Mouse (Mus musculus): ENCODE results near the gene Mtmr4. TPM values are rescaled to one million over a fixed set of nuclear protein-coding genes. Genes with fewer than 3 reads are reported as not detected.

Gene Mtmr4
- polyA plus RNA-seq, 1 experiment from 2014 or later: 40.3 TPM

- peak overlapping the region; percentile 82 for H3K9ac ChIP-seq (ENCODE audit: low read depth, low read length)
- peak overlapping the region; percentile 83 for H3K27ac ChIP-seq (ENCODE audit: low read depth, low read length)
- H3K4me3 ChIP-seq (ENCODE audit: low read length): peak overlapping the region; percentile 70
- H3K9me3 ChIP-seq (ENCODE audit: control insufficient read depth, low read length): no peaks in the 10 kb centered on the region
- H3K4me2 ChIP-seq (ENCODE audit: low read length): peak overlapping the region; percentile 96
- ATAC-seq: no peak
- peaks cover 4% of the 10 kb centered on the region; the same call in 1 of the 2 replicates for H3K36me3 ChIP-seq (ENCODE audit: control insufficient read depth, insufficient read depth, low read length)
- under 1% methylated on average over 15 of the region's 15 CpGs for WGBS
- no peaks in the 10 kb centered on the region for H3K27me3 ChIP-seq (replicated peaks; ENCODE audit: control insufficient read depth, insufficient read depth, low read length)
- H3K4me1 ChIP-seq (ENCODE audit: control insufficient read depth, insufficient read depth, low read depth, low read length): peaks cover 44% of the 10 kb centered on the region
Measured at GRCm38 (mm10) chr11:87592354-87592695, 363 bp downstream of the Mtmr4 start.

DNA sequence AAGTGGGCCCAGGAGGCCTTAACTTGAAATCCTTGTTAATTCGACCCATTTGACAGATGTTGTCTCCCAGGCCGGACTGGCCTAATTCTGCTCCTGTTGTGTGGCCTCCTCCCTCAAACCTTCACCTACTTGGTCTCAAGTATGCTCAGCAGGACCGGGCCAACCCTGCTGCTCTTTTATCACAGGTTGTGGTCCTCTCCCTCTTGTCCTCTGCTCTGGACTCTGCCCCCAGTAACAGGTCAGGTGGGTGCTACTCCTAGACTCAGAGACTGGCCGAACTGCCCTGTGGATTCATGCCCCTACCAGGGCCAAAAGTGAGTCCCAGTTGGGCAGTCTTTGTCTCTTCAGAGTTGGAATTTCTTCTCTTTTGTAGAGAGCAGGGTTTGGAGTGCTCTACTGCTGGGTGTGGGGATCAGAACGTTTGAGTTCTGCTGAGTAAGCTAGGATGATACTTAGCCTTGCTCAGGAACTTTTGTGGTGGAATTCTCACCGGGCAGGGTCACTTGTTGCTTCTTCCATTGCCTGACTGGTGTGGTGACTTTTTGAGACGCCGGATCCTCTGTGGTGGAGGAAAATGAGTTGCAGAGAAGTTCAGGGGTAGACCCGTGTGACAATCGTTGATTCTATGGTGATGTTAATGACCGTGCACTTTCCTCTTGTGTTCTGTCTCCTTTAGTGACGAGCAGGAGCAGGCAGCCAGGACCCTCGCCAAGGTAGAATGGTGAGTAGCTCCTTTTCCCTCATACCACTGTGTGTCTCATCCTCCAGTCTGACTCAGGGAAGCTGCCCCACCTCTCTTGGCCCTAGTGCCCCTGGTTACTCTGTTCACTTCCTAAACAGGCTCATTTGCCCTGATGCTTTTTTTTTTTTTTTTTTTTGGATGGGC lies 994 bp downstream of the Mtmr4 start:
- peak overlapping the region; percentile 96 for H3K4me2 ChIP-seq (ENCODE audit: low read length)
- H3K4me1 ChIP-seq (ENCODE audit: control insufficient read depth, insufficient read depth, low read depth, low read length): peaks cover 45% of the 10 kb centered on the region
- peaks cover 10% of the 10 kb centered on the region for H3K36me3 ChIP-seq (ENCODE audit: control insufficient read depth, insufficient read depth, low read length)
- WGBS: 27% methylated on average over 13 of the region's 13 CpGs
- peak overlapping the region; percentile 83 for H3K27ac ChIP-seq (ENCODE audit: low read depth, low read length)
- peak overlapping the region; percentile 82 for H3K9ac ChIP-seq (ENCODE audit: low read depth, low read length)
- peak overlapping the region; percentile 70 for H3K4me3 ChIP-seq (ENCODE audit: low read length)
- no peak for ATAC-seq
- no peaks in the 10 kb centered on the region for H3K9me3 ChIP-seq (ENCODE audit: control insufficient read depth, low read length)
- H3K27me3 ChIP-seq (replicated peaks; ENCODE audit: control insufficient read depth, insufficient read depth, low read length): no peaks in the 10 kb centered on the region

DNA sequence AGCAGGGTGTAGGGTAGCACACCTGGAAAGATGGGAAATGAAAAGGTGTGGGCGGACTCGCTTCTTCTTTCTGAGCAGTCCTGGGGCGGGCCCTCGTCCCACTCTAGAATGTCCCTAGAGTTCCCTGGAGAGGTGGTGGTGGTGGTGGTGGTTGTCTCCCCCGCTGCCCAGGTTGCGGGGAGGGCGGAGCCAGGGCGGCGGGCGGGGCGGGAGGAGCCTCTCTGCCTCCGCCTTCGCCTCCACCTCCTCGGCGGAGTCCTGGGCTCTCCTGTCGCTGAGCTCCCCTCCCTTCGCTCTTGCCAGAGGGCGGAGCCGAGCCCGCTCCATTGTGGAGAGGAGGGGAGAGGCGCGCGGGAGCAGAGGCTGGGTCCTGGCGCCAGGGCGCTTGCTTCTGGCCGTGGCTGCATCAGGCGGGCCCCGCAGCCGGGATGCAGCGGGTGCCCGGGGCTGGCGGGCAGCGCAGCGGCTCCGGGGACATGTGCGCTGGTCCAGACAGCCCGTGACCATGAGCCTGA lies 3.4 kb downstream of the Mtmr4 start:
- Histone ChIP-seq H3K4me2 (ENCODE audit: low read length) (peak overlapping the region; percentile 88), H3K4me3 (ENCODE audit: low read length) (peak overlapping the region; percentile 76), H3K27ac (ENCODE audit: low read depth, low read length) (peak overlapping the region; percentile 84), H3K27me3 (replicated peaks; ENCODE audit: control insufficient read depth, insufficient read depth, low read length) (no peaks in the 10 kb centered on the region), H3K9ac (ENCODE audit: low read depth, low read length) (peak overlapping the region; percentile 90), H3K4me1 (ENCODE audit: control insufficient read depth, insufficient read depth, low read depth, low read length) (peaks cover 38% of the 10 kb centered on the region), H3K36me3 (ENCODE audit: control insufficient read depth, insufficient read depth, low read length) (peaks cover 33% of the 10 kb centered on the region), H3K9me3 (ENCODE audit: control insufficient read depth, low read length) (no peaks in the 10 kb centered on the region)
- peak; percentile 66 for ATAC-seq
- WGBS: 2% methylated on average over 22 of the region's 37 CpGs

GRCm38 (mm10) chr11:87595976-87596375 lies 4.0 kb downstream of the Mtmr4 start:
- ATAC-seq: no peak
- no peaks in the 10 kb centered on the region for H3K9me3 ChIP-seq (ENCODE audit: control insufficient read depth, low read length)
- H3K4me1 ChIP-seq (ENCODE audit: control insufficient read depth, insufficient read depth, low read depth, low read length): peaks cover 33% of the 10 kb centered on the region
- WGBS: 4% methylated on average over 7 of the region's 7 CpGs
- peaks cover 39% of the 10 kb centered on the region for H3K36me3 ChIP-seq (ENCODE audit: control insufficient read depth, insufficient read depth, low read length)
- H3K4me2 ChIP-seq (ENCODE audit: low read length): peak overlapping the region; percentile 88
- peak overlapping the region; percentile 90 for H3K9ac ChIP-seq (ENCODE audit: low read depth, low read length)
- no peaks in the 10 kb centered on the region for H3K27me3 ChIP-seq (replicated peaks; ENCODE audit: control insufficient read depth, insufficient read depth, low read length)
- H3K27ac ChIP-seq (ENCODE audit: low read depth, low read length): peak overlapping the region; percentile 84
- H3K4me3 ChIP-seq (ENCODE audit: low read length): peak overlapping the region; percentile 76

DNA sequence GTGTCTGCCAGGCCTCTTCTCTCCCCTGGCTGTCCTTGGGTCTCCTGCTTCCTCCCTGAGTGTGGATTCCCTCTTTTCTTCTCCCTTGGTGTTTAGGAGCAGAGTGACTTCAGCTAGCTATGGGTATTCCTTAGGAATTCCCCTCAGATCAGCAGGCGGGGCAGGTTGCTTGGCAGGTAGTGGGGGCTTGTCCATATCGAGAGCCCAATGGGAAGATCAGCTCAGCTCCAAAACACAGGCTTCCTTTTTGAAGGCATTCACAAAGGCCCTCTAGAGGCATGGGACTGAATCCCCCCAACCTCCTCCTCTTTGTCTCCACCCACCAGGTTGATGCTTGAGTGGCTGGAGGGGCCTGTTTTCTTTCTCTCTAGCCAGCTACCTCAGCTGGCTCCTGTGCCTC lies 4.5 kb downstream of the Mtmr4 start:
- H3K4me3 ChIP-seq (ENCODE audit: low read length): peak overlapping the region; percentile 76
- peaks cover 33% of the 10 kb centered on the region for H3K4me1 ChIP-seq (ENCODE audit: control insufficient read depth, insufficient read depth, low read depth, low read length)
- H3K27me3 ChIP-seq (replicated peaks; ENCODE audit: control insufficient read depth, insufficient read depth, low read length): no peaks in the 10 kb centered on the region
- WGBS: 17% methylated on average over 2 of the region's 2 CpGs
- H3K9ac ChIP-seq (ENCODE audit: low read depth, low read length): peak overlapping the region; percentile 90
- no peak for ATAC-seq
- H3K9me3 ChIP-seq (ENCODE audit: control insufficient read depth, low read length): no peaks in the 10 kb centered on the region
- H3K36me3 ChIP-seq (ENCODE audit: control insufficient read depth, insufficient read depth, low read length): peaks cover 44% of the 10 kb centered on the region
- H3K27ac ChIP-seq (ENCODE audit: low read depth, low read length): peak overlapping the region; percentile 84
- peak overlapping the region; percentile 88 for H3K4me2 ChIP-seq (ENCODE audit: low read length)

- no peaks in the 10 kb centered on the region for H3K9me3 ChIP-seq (ENCODE audit: control insufficient read depth, low read length)
- ATAC-seq: no peak
- H3K27me3 ChIP-seq (replicated peaks; ENCODE audit: control insufficient read depth, insufficient read depth, low read length): no peaks in the 10 kb centered on the region
- H3K4me1 ChIP-seq (ENCODE audit: control insufficient read depth, insufficient read depth, low read depth, low read length): peaks cover 33% of the 10 kb centered on the region
- H3K36me3 ChIP-seq (ENCODE audit: control insufficient read depth, insufficient read depth, low read length): peaks cover 50% of the 10 kb centered on the region
- peak overlapping the region; percentile 76 for H3K4me3 ChIP-seq (ENCODE audit: low read length)
- peak overlapping the region; percentile 90 for H3K9ac ChIP-seq (ENCODE audit: low read depth, low read length)
- peak overlapping the region; percentile 88 for H3K4me2 ChIP-seq (ENCODE audit: low read length)
- H3K27ac ChIP-seq (ENCODE audit: low read depth, low read length): peak overlapping the region; percentile 84; the same call in 1 of the 2 replicates
Measured at GRCm38 (mm10) chr11:87597061-87597460, 5.1 kb downstream of the Mtmr4 start.

DNA sequence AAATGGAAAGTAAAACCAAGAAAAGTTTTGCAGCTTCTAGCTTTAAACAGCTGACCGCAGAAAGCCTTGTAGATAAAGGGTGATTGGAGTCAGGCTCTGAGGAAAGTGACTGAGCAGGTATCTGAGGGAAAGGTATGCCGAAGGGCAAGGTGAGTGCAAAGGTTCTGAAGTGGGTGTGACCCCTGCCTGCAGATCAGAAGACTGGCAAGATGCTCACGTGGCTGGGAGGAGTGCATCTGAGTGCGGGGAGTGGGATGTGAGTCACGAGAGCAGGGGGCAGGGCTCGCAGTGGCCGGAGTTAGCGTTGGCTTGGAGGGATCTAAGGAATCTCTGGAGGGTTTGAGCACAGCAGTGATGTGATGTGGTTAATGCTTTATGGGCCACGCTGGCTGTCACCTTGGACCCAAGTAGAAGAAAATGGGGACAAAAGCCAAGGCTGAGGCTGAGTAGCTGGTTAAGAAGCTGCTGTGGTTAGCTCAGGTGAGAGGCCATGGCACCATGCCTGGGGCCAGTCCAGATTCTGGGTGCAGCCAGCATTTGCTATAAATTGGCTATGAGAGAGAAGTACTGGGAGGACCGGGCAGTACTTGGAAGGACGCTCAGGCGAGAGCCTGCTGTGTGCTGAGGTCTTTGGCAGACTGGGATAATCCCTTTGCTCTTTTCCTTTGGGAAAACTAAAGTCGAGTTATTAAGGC lies 7.6 kb downstream of the Mtmr4 start:
- Histone ChIP-seq H3K9ac (ENCODE audit: low read depth, low read length) (no peak overlapping the region), H3K27me3 (replicated peaks; ENCODE audit: control insufficient read depth, insufficient read depth, low read length) (no peaks in the 10 kb centered on the region), H3K4me3 (ENCODE audit: low read length) (no peak overlapping the region), H3K27ac (ENCODE audit: low read depth, low read length) (no peak overlapping the region), H3K4me2 (ENCODE audit: low read length) (no peak overlapping the region), H3K4me1 (ENCODE audit: control insufficient read depth, insufficient read depth, low read depth, low read length) (peaks cover 20% of the 10 kb centered on the region), H3K36me3 (ENCODE audit: control insufficient read depth, insufficient read depth, low read length) (peaks cover 71% of the 10 kb centered on the region), H3K9me3 (ENCODE audit: control insufficient read depth, low read length) (no peaks in the 10 kb centered on the region)
- no peak for ATAC-seq
- WGBS: 89% methylated on average over 13 of the region's 13 CpGs

- Histone ChIP-seq H3K36me3 (ENCODE audit: control insufficient read depth, insufficient read depth, low read length) (peaks cover 78% of the 10 kb centered on the region), H3K9ac (ENCODE audit: low read depth, low read length) (no peak overlapping the region), H3K4me2 (ENCODE audit: low read length) (no peak overlapping the region), H3K9me3 (ENCODE audit: control insufficient read depth, low read length) (no peaks in the 10 kb centered on the region), H3K4me3 (ENCODE audit: low read length) (no peak overlapping the region), H3K4me1 (ENCODE audit: control insufficient read depth, insufficient read depth, low read depth, low read length) (peaks cover 14% of the 10 kb centered on the region), H3K27ac (ENCODE audit: low read depth, low read length) (no peak overlapping the region), H3K27me3 (replicated peaks; ENCODE audit: control insufficient read depth, insufficient read depth, low read length) (no peaks in the 10 kb centered on the region)
- WGBS: 92% methylated on average over 10 of the region's 10 CpGs
- ATAC-seq: no peak
Measured at GRCm38 (mm10) chr11:87600322-87600853, 8.4 kb downstream of the Mtmr4 start.

- no peak overlapping the region for H3K9ac ChIP-seq (ENCODE audit: low read depth, low read length)
- no peak overlapping the region for H3K4me3 ChIP-seq (ENCODE audit: low read length)
- peaks cover 84% of the 10 kb centered on the region for H3K36me3 ChIP-seq (ENCODE audit: control insufficient read depth, insufficient read depth, low read length)
- H3K4me1 ChIP-seq (ENCODE audit: control insufficient read depth, insufficient read depth, low read depth, low read length): peaks cover 2% of the 10 kb centered on the region
- H3K4me2 ChIP-seq (ENCODE audit: low read length): no peak overlapping the region
- no peak for ATAC-seq
- H3K27me3 ChIP-seq (replicated peaks; ENCODE audit: control insufficient read depth, insufficient read depth, low read length): no peaks in the 10 kb centered on the region
- WGBS: 92% methylated on average over 9 of the region's 9 CpGs
- H3K9me3 ChIP-seq (ENCODE audit: control insufficient read depth, low read length): no peaks in the 10 kb centered on the region
- no peak overlapping the region for H3K27ac ChIP-seq (ENCODE audit: low read depth, low read length)
Measured at GRCm38 (mm10) chr11:87602234-87602633, 10.3 kb downstream of the Mtmr4 start.
